ENCODE assay signal across 16 mouse cellular contexts in the genomic region with DNA sequence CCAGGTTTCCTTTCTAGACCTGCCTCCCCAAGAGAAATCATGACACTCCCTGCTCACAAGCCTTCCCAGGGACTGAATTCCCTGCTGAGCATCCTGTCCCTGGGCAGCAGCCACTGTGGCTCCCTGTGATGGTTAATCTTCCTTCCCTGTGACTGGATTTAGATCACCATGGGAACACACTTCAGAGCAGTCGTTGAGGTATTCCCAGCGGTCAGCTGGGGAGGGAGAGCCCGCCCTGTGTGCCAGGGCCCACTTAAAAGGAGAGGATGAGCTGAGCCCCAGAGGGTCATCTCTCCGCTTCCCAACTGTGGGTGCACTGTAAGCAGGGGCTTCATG. TPM values are rescaled to one million over a fixed set of nuclear protein-coding genes. Genes with fewer than 3 reads are reported as not detected.
DNase-seq lines count a peak whose midpoint lies in the region; ATAC-seq lines count a peak whose summit lies in the region.
"Had no signal": no experiment of that assay in that cellular context is flagged by ENCODE, and none has a peak within 500 bp of the region (broad histone marks: within the 10 kb centered on the region; RNA-seq: fewer than 3 reads in every experiment).

No protein-coding gene starts in this region.

- H3K4me3 ChIP-seq in neural tube, embryonic 13.5 days: no peak overlapping the region
- no peak overlapping the region for H3K4me3 ChIP-seq in forebrain, embryonic 14.5 days (ENCODE audit: low read depth, low read length)
- no peak overlapping the region for H3K4me3 ChIP-seq in midbrain, embryonic 16.5 days (ENCODE audit: low read depth, low read length)
- H3K4me3 ChIP-seq: erythroblast, embryonic 14.5 days; limb, embryonic 10.5 days; neural tube, embryonic 15.5 days had no signal

- ATAC-seq in neural tube, embryonic 13.5 days (ENCODE audit: low read depth): no peak
- ATAC-seq in forebrain, embryonic 14.5 days: no peak
- ATAC-seq in midbrain, embryonic 16.5 days: no peak
- ATAC-seq: liver, postnatal 0 days had no signal

- H3K4me2 ChIP-seq in neural tube, embryonic 13.5 days: no peak overlapping the region
- H3K4me2 ChIP-seq in forebrain, embryonic 14.5 days (ENCODE audit: low read length): no peak overlapping the region
- H3K4me2 ChIP-seq in midbrain, embryonic 16.5 days (ENCODE audit: low read length): no peak overlapping the region
- H3K4me2 ChIP-seq: neural tube, embryonic 15.5 days had no signal

- H3K9ac ChIP-seq in neural tube, embryonic 13.5 days: no peak overlapping the region
- no peak overlapping the region for H3K9ac ChIP-seq in forebrain, embryonic 14.5 days (ENCODE audit: low read length)
- H3K9ac ChIP-seq in midbrain, embryonic 16.5 days (ENCODE audit: low read depth, low read length): no peak overlapping the region; the same call in 1 of the 2 replicates
- H3K9ac ChIP-seq: liver, postnatal 0 days; neural tube, embryonic 15.5 days had no signal

- WGBS in neural tube, embryonic 13.5 days: 30% methylated on average over 4 of the region's 4 CpGs
- 37% methylated on average over 4 of the region's 4 CpGs for WGBS in forebrain, embryonic 14.5 days
- 25% methylated on average over 4 of the region's 4 CpGs for WGBS in midbrain, embryonic 16.5 days

- 0 out of 2 replicates have a peak overlapping the region, but pooled peaks have one; percentile 81 for H3K27ac ChIP-seq in neural tube, embryonic 13.5 days (replicated peaks)
- H3K27ac ChIP-seq in forebrain, embryonic 14.5 days (ENCODE audit: low read depth, low read length): peak overlapping the region; percentile 5; the same call in 1 of the 2 replicates
- H3K27ac ChIP-seq in midbrain, embryonic 16.5 days (ENCODE audit: low read length): peak overlapping the region; percentile 19; the same call in 1 of the 2 replicates
- H3K27ac ChIP-seq: limb, embryonic 10.5 days; neural tube, embryonic 15.5 days had no signal

- H3K4me1 ChIP-seq in neural tube, embryonic 13.5 days (replicated peaks): peaks cover 86% of the 10 kb centered on the region
- H3K4me1 ChIP-seq in forebrain, embryonic 14.5 days (ENCODE audit: control insufficient read depth, insufficient read depth, low read length): peaks cover 49% of the 10 kb centered on the region
- peaks cover 59% of the 10 kb centered on the region for H3K4me1 ChIP-seq in midbrain, embryonic 16.5 days (ENCODE audit: control insufficient read depth, insufficient read depth, low read length)

- DNase-seq in heart, adult 11 months: peak; percentile 84
- DNase-seq in heart, postnatal 14 days: no peak
- DNase-seq in neural tube, embryonic 10.5 days (ENCODE audit: extremely low spot score, low spot score): no peak
- no peak for DNase-seq in forebrain, embryonic 14.5 days (ENCODE audit: low spot score)
- no peak for DNase-seq in urinary bladder, postnatal 36 days (ENCODE audit: low spot score in 2 of 2)
- DNase-seq: cerebellum, adult 9-10 months; gastrocnemius, postnatal 36 days; kidney, adult 2 months; kidney, postnatal 14 days; liver, postnatal 0 days; lung, postnatal 10 days had no signal

- no peaks in the 10 kb centered on the region for H3K9me3 ChIP-seq in neural tube, embryonic 13.5 days
- no peaks in the 10 kb centered on the region for H3K9me3 ChIP-seq in forebrain, embryonic 14.5 days (replicated peaks; ENCODE audit: control insufficient read depth, low read length)
- H3K9me3 ChIP-seq in midbrain, embryonic 16.5 days (replicated peaks; ENCODE audit: control insufficient read depth, low read length, poor library complexity, severe bottlenecking): no peaks in the 10 kb centered on the region
- H3K9me3 ChIP-seq: limb, embryonic 10.5 days; neural tube, embryonic 15.5 days had no signal

- H3K27me3 ChIP-seq in neural tube, embryonic 13.5 days: peaks cover 4% of the 10 kb centered on the region
- H3K27me3 ChIP-seq in forebrain, embryonic 14.5 days (replicated peaks; ENCODE audit: control insufficient read depth, insufficient read depth, low read length): no peaks in the 10 kb centered on the region
- no peaks in the 10 kb centered on the region for H3K27me3 ChIP-seq in midbrain, embryonic 16.5 days (ENCODE audit: control insufficient read depth, insufficient read depth, low read depth, low read length)

- intact Hi-C loops in heart, postnatal 14 days (cut with DNase I): loop anchor here (5.0 kb wide), 1 partner anchor 300 kb away; no protein-coding TSS in a partner anchor

- no peaks in the 10 kb centered on the region for H3K36me3 ChIP-seq in neural tube, embryonic 13.5 days
- no peaks in the 10 kb centered on the region for H3K36me3 ChIP-seq in forebrain, embryonic 14.5 days (ENCODE audit: control insufficient read depth, insufficient read depth, low read length)
- H3K36me3 ChIP-seq in midbrain, embryonic 16.5 days (ENCODE audit: control insufficient read depth, insufficient read depth, low read length): no peaks in the 10 kb centered on the region
- H3K36me3 ChIP-seq: limb, embryonic 10.5 days; neural tube, embryonic 15.5 days had no signal

RNA-seq across cellular contexts. Expression of a gene that starts 35.1 kb away (rescaled TPM):
- 10 to 100 TPM; 34.7 to 38.9 TPM for total RNA-seq in heart, postnatal 14 days (2021)
- 75.6 and 76.1 TPM in 2 replicates for polyA plus RNA-seq in neural tube, embryonic 13.5 days (2015; fragmentation: Nextera tagmentation; extraction: Ambion mirVana)
- polyA plus RNA-seq in forebrain, embryonic 14.5 days (2014; fragmentation: Nextera tagmentation; extraction: Ambion mirVana): 32.9 and 41.2 TPM in 2 replicates
- polyA plus RNA-seq in midbrain, embryonic 16.5 days (2015; fragmentation: Nextera tagmentation; extraction: Ambion mirVana): 88.4 and 99.6 TPM in 2 replicates

RNA-seq across cellular contexts. Expression of a gene that starts 38.6 kb away (rescaled TPM):
- total RNA-seq in heart, postnatal 14 days (2021): 10 to 100 TPM; 11.0 to 15.4 TPM
- polyA plus RNA-seq in neural tube, embryonic 13.5 days (2015; fragmentation: Nextera tagmentation; extraction: Ambion mirVana): 33.5 and 40.5 TPM in 2 replicates
- polyA plus RNA-seq in forebrain, embryonic 14.5 days (2014; fragmentation: Nextera tagmentation; extraction: Ambion mirVana): 71.1 and 82.8 TPM in 2 replicates
- polyA plus RNA-seq in midbrain, embryonic 16.5 days (2015; fragmentation: Nextera tagmentation; extraction: Ambion mirVana): 16.2 and 20.7 TPM in 2 replicates

Comparison
In these comparisons a context has a peak if more than half of its experiments do, and no peak if none do; other contexts are left out.
1. H3K27ac ChIP-seq: peak in every context shown above with its lines; median percentile 81 in neural tube, embryonic 13.5 days; 19 in midbrain, embryonic 16.5 days; 5 in forebrain, embryonic 14.5 days.